Mouse (Mus musculus) spleen, adult 2 months (tissue): ENCODE measurements around the gene Zfp74. TPM values are rescaled to one million over a fixed set of nuclear protein-coding genes. Genes with fewer than 3 reads are reported as not detected.

Experiments
- DNase-seq, 2 experiments: peaks; one replicate each; pipeline versions ENCODE4 v3.0.0 to v3.0.0-alpha.2; 2012 to 2021; ENCODE audit warnings: low spot score in 2 of 2, low read depth in 1 of 2
- H3K27ac ChIP-seq: fragments of 200-500 bp; 2 replicates; pipeline ENCODE4 v1.5.1; 2012; ENCODE audit warnings: low read length, inconsistent platforms; ENCODE audit not compliant: insufficient read depth
- H3K27me3 ChIP-seq: fragments of 200-500 bp; 2 replicates; pipeline ENCODE4 v1.6.1; 2012; ENCODE audit warnings: mild to moderate bottlenecking, moderate library complexity, low read length, inconsistent platforms; ENCODE audit not compliant: control insufficient read depth, insufficient read depth
- H3K36me3 ChIP-seq: fragments of 200-500 bp; 2 replicates; pipeline ENCODE4 v1.6.1; 2012; ENCODE audit warnings: mild to moderate bottlenecking, low read length, inconsistent platforms; ENCODE audit not compliant: control insufficient read depth, insufficient read depth
- H3K4me1 ChIP-seq: fragments of 200-500 bp; 2 replicates; pipeline ENCODE4 v1.6.1; 2011; ENCODE audit warnings: inconsistent platforms; ENCODE audit not compliant: control insufficient read depth, insufficient read depth, insufficient read length
- H3K4me3 ChIP-seq: fragments of 200-500 bp; 2 replicates; pipeline ENCODE4 v1.5.1; 2011; ENCODE audit warnings: mild to moderate bottlenecking, inconsistent platforms; ENCODE audit not compliant: insufficient read depth, insufficient read length; ENCODE audit errors: extremely low read depth
- CTCF ChIP-seq: fragments of 200-500 bp; IDR thresholded peaks from 2 replicates; pipeline ENCODE4 v1.5.1; 2011; ENCODE audit warnings: mild to moderate bottlenecking, inconsistent platforms; ENCODE audit not compliant: insufficient read depth, insufficient read length, insufficient replicate concordance; ENCODE audit errors: extremely low read depth
- POLR2A ChIP-seq: fragments of 200-500 bp; IDR thresholded peaks from 2 replicates; pipeline ENCODE4 v1.6.1; 2011; ENCODE audit warnings: low read depth, low read length, inconsistent platforms
- WGBS: fragments of 180-500 bp; shearing (Covaris S2); methylation state at CpG from one replicate; pipeline ENCODE4 v1.1.7; 2018; 5-methylcytosine and 5-hydroxymethylcytosine counted together
- polyA plus RNA-seq: library from polyadenylated mRNA; depleted of rRNA; stranded (reverse); fragments of >200 nt; gene quantifications from 2 replicates; pipeline ENCODE4 v1.2.3, GENCODE M21; 2012

Zfp74 gene
- polyA plus RNA-seq, 1 experiment = 4.0 TPM

GRCm38 (mm10) chr7:29953086-29953485 lies 803 bp downstream of the Zfp74 start:
- H3K4me3 ChIP-seq = peak overlapping the region; percentile 93
- 33% methylated on average over 10 of the region's 10 CpGs for WGBS
- H3K27ac ChIP-seq = no peak overlapping the region
- DNase-seq = no peak
- H3K36me3 ChIP-seq = peaks cover 3% of the 10 kb centered on the region
- no peaks in the 10 kb centered on the region for H3K27me3 ChIP-seq
- TF ChIP-seq POLR2A (no peak), CTCF (no peak)
- no peaks in the 10 kb centered on the region for H3K4me1 ChIP-seq

- no peaks in the 10 kb centered on the region for H3K27me3 ChIP-seq
- peaks cover 4% of the 10 kb centered on the region for H3K36me3 ChIP-seq
- H3K27ac ChIP-seq = no peak overlapping the region
- WGBS = 91% methylated on average over 2 of the region's 2 CpGs
- H3K4me1 ChIP-seq = no peaks in the 10 kb centered on the region
- TF ChIP-seq CTCF = no peak
- TF ChIP-seq POLR2A = no peak
- no peak for DNase-seq
- H3K4me3 ChIP-seq = no peak overlapping the region
Measured at GRCm38 (mm10) chr7:29944201-29944600, 9.7 kb downstream of the Zfp74 start.

- Histone ChIP-seq H3K27ac (no peak overlapping the region), H3K4me3 (no peak overlapping the region), H3K36me3 (peaks cover 4% of the 10 kb centered on the region), H3K4me1 (no peaks in the 10 kb centered on the region), H3K27me3 (no peaks in the 10 kb centered on the region)
- DNase-seq = no peak
- WGBS = 88% methylated on average over 2 of the region's 2 CpGs
- TF ChIP-seq POLR2A (no peak), CTCF (no peak)
Measured at GRCm38 (mm10) chr7:29943720-29944119, 10.2 kb downstream of the Zfp74 start.

GRCm38 (mm10) chr7:29942740-29943139 lies 11.1 kb downstream of the Zfp74 start:
- 86% methylated on average over 2 of the region's 2 CpGs for WGBS

GRCm38 (mm10) chr7:29941027-29941426 lies 12.9 kb downstream of the Zfp74 start:
- Histone ChIP-seq H3K27me3 (no peaks in the 10 kb centered on the region), H3K4me1 (no peaks in the 10 kb centered on the region), H3K36me3 (peaks cover 6% of the 10 kb centered on the region), H3K4me3 (no peak overlapping the region), H3K27ac (no peak overlapping the region)
- DNase-seq = no peak
- WGBS = 87% methylated on average over 11 of the region's 11 CpGs
- TF ChIP-seq CTCF = no peak
- no peak for TF ChIP-seq POLR2A

More at GRCm38 (mm10) chr7:29942740-29943139, 11.1 kb downstream of the Zfp74 start:
- Histone ChIP-seq H3K27me3 (no peaks in the 10 kb centered on the region), H3K36me3 (peaks cover 2% of the 10 kb centered on the region), H3K4me1 (no peaks in the 10 kb centered on the region), H3K4me3 (no peak overlapping the region), H3K27ac (no peak overlapping the region)
- no peak for DNase-seq
- TF ChIP-seq POLR2A (no peak), CTCF (no peak)

GRCm38 (mm10) chr7:29938856-29939255 lies 15.0 kb downstream of the Zfp74 start:
- DNase-seq = no peak
- Histone ChIP-seq H3K4me3 (no peak overlapping the region), H3K4me1 (no peaks in the 10 kb centered on the region), H3K27me3 (no peaks in the 10 kb centered on the region), H3K36me3 (peaks cover 19% of the 10 kb centered on the region), H3K27ac (no peak overlapping the region)
- 44% methylated on average over 6 of the region's 6 CpGs for WGBS
- TF ChIP-seq CTCF (no peak), POLR2A (no peak)

GRCm38 (mm10) chr7:29922780-29923179 lies 31.1 kb downstream of the Zfp74 start:
- TF ChIP-seq POLR2A (no peak), CTCF (no peak)
- Histone ChIP-seq H3K27ac (no peak overlapping the region), H3K4me3 (no peak overlapping the region), H3K4me1 (no peaks in the 10 kb centered on the region; the same call in 1 of the 2 replicates), H3K27me3 (no peaks in the 10 kb centered on the region), H3K36me3 (no peaks in the 10 kb centered on the region)
- WGBS = 82% methylated on average over 2 of the region's 2 CpGs
- no peak for DNase-seq
